Mouse (Mus musculus) MEL (cell line): ENCODE data around the gene Trpm3.

ENCODE experiments used
- MAFK ChIP-seq: IDR thresholded peaks from 2 replicates; pipeline ENCODE4 v1.6.1; 2011; ENCODE audit warnings: low read depth, mild to moderate bottlenecking, low read length, improper control_type of control experiment, borderline replicate concordance
- MAX ChIP-seq: IDR thresholded peaks from 2 replicates; pipeline ENCODE4 v1.6.1; 2011; ENCODE audit warnings: low read length, improper control_type of control experiment
- POLR2A ChIP-seq, 2 experiments: IDR thresholded peaks; 2 replicates each; pipeline ENCODE4 v1.6.1; 2011 to 2012; ENCODE audit warnings: low read length in 2 of 2, mild to moderate bottlenecking in 2 of 2, control low read depth in 1 of 2, improper control_type of control experiment in 1 of 2, low read depth in 1 of 2, moderate library complexity in 1 of 2; ENCODE audit not compliant: control insufficient read depth in 1 of 2, insufficient read depth in 1 of 2, poor library complexity in 1 of 2
- POLR2AphosphoS2 ChIP-seq: IDR thresholded peaks from 2 replicates; pipeline ENCODE4 v1.6.1; 2011; ENCODE audit warnings: low read length, improper control_type of control experiment
- TCF12 ChIP-seq: IDR thresholded peaks from 2 replicates; pipeline ENCODE4 v1.6.1; 2014; ENCODE audit warnings: low read depth, mild to moderate bottlenecking, inconsistent platforms, low read length, improper control_type of control experiment, moderate library complexity
- USF2 ChIP-seq, 2 experiments: IDR thresholded peaks; 2 replicates each; pipeline ENCODE4 v1.6.1; 2011 to 2012; ENCODE audit warnings: improper control_type of control experiment in 2 of 2, low read length in 2 of 2, borderline replicate concordance in 1 of 2, inconsistent platforms in 1 of 2, low read depth in 1 of 2, mild to moderate bottlenecking in 1 of 2; ENCODE audit not compliant: insufficient read depth in 1 of 2

DNA sequence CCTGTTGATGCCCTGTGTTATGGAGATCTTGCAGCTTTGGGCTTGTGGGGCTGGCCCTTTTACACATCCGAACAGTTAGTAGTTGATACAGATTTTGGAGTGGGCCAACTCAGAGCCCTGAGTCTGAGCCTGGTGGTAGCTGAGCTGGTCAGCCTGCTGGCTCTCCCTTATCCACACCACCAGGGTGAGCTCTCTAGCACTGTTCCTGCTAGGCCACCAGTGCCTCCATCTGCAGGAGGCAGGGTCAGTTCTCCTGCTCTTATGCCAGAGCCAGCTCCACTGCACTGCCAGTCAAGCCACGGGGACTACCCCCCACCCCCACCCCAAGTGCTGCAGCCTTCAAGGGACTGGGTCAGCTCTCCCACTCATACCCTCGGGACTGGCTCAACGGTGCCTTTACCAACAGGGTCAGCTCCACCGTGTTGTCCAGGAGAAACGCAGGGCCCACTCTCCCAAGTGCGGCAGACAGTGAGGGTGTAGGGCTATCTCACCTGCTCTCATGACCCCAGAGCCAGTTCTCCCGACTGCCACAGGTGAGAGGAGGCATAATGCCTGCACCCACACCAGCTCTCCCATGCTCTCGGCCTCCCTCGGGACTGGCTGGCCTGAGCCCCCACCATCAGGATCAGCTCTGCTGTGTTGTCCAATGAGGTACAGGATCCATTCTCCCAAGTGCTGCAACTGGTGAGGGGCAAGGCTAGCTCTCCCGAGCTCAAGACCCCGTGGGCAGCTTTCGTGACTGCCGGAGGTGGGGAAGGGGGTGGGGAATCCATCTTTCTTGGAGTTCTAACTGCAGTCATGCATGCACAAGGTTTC lies 821.8 kb downstream of the Trpm3 start:
- TF ChIP-seq MAFK (no peak), POLR2AphosphoS2 (no peak), TCF12 (no peak), USF2 (IDR thresholded peaks at IDR 0.05; ENCODE audit: borderline replicate concordance in 1 of 2, insufficient read depth in 1 of 2, low read depth in 1 of 2, low read length in 2 of 2) (no peak), MAX (no peak), POLR2A (IDR thresholded peaks at IDR 0.05; ENCODE audit: control insufficient read depth in 1 of 2, insufficient read depth in 1 of 2, low read depth in 1 of 2, low read length in 2 of 2, poor library complexity in 1 of 2) (no peak)
